Mouse (Mus musculus): Measurements from ENCODE around the gene St3gal3.

- TF ChIP-seq CTCF (IDR thresholded peaks at IDR 0.05; ENCODE audit: borderline replicate concordance, extremely low read depth, insufficient read depth, insufficient read length) (no peak), POLR2A (IDR thresholded peaks at IDR 0.05; ENCODE audit: borderline replicate concordance, extremely low read depth, insufficient read depth, insufficient read length, poor library complexity, severe bottlenecking) (no peak)
Observed at GRCm38 (mm10) chr4:117890031-117890430, 244.7 kb downstream of the St3gal3 start.

Measured in brain, embryonic 14.5 days (tissue).